Mouse (Mus musculus): ENCODE results near the gene Nrxn3. TPM values are rescaled to one million over a fixed set of nuclear protein-coding genes. Genes with fewer than 3 reads are reported as not detected.
A peak's percentile ranks its signal among the peaks of the same experiment; 100 is the strongest.

Gene Nrxn3
- total RNA-seq, 2 experiments from 2014 or later = 0.60 to 0.67 TPM

- no peak for DNase-seq
- intact Hi-C loops (cut with DNase I) = no loop called here
Measured at GRCm38 (mm10) chr12:89742326-89742725, 1019.6 kb downstream of the Nrxn3 start.

GRCm38 (mm10) chr12:89742796-89743195 is 1020.1 kb downstream of the Nrxn3 start:
- intact Hi-C loops (cut with DNase I) = no loop called here
- no peak for DNase-seq

DNA sequence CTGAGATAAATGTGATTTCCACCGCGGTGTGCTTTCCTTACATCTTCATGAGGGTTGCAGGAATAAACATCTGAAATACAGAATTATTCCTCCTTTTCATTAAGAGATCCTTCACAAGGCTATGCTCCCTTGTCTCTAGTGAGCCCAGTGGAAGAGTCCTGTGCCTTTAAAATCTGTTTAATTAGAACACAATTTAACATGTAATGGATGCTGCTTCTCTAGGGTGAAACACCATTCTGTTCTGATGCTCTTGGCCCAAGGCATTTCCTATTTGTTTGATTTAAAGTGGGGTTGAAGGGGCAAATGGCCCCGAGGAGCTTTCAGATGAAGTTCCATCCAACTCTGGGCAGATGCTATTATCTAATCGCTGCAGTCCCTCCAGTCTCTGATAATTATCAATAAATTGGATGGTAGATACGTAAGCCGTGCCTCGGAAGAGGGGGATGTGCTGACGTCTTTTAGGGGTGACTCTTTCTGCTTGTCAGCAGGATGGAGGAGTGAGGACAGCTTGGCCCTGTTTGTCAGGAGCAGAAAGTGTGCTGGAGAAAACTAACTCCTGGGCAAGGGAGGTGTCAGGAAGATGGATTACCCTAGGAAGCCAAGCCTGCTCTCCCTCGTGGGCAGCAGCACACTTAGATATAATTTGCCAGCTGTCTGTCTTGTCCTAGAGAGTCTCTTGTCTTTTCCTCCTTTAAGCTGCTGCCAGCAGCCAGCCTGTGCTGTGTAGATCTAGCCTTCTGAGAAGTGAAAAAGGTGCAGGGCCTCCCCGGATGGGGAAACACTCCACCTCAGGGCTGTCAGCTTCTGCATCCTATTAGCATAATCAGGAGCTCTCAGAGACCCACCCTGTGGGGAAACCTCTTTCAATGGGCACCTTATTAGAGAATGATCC is 1041.8 kb downstream of the Nrxn3 start:
- no peak for DNase-seq

DNA sequence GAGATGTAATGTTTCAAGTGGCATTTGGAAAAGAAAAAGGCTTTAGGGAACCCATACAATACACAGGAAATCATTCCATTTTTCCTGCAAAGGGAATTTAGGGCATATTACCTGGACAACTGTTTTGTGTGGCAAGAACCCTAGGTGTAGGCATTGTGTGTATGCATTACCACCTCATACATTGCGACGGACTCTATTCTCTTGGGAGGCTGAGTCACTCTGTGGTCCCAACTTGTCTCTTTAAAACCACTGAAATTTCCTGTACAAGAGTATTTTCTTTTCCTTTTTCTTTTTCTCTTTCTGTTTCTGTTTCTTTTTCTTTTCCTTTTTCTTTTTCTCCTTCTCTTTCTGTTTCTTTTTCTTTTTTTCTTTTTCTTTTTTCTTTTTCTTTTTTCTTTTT is 1042.5 kb downstream of the Nrxn3 start:
- intact Hi-C loops (cut with DNase I) = no loop called here
- DNase-seq = no peak

More for the DNA sequence above, 1041.8 kb downstream of the Nrxn3 start:
- intact Hi-C loops (cut with DNase I) = no loop called here

GRCm38 (mm10) chr12:89788794-89789193 is 1066.1 kb downstream of the Nrxn3 start:
- intact Hi-C loops (cut with DNase I) = no loop called here
- DNase-seq = no peak

- no peak for DNase-seq
- intact Hi-C loops (cut with DNase I) = no loop called here
Measured at GRCm38 (mm10) chr12:89789981-89790380, 1067.3 kb downstream of the Nrxn3 start.

DNA sequence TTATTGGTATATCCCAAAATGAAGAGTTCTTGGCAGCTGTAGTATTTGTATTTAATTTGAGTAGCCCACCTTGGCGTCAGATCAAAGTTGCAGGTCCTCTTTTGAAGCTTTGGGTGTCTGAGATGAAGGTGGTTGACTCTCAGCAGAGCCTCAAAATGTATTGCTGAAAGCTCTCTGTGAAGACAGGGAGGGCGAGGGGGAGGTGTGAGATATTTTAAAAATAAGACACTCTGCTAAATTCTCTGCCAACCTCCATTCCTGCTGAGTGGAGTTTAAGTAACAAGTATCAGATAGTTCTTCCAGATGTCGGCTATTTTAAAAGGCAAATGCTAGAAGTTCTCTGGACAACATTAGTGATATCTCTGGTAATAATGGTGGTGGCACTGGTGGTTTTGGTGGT is 1069.2 kb downstream of the Nrxn3 start:
- no peak for DNase-seq
- intact Hi-C loops (cut with DNase I) = no loop called here

- intact Hi-C loops (cut with DNase I) = no loop called here
- no peak for DNase-seq
Measured at GRCm38 (mm10) chr12:89794741-89795140, 1072.1 kb downstream of the Nrxn3 start.

GRCm38 (mm10) chr12:89808217-89808616 is 1085.5 kb downstream of the Nrxn3 start:
- no peak for DNase-seq
- intact Hi-C loops (cut with DNase I) = no loop called here

DNA sequence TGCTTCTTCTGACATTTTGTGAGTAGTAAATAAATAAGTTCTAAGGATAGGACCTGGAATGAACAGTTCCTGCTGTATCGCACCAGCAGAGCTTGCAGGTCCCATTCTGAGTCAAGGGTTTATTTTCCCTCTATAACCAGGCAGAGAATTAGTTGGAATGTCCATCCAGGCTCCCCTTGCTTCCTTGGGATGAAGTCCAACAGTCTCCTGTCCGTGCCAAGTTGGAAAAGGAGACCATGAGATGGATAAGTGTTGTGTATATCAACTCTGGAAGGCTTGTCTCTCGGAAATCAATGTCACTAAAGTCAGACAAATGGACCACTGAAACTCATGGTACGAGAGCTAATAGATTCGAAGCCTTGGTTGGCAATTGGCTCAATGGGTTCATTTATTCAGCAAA is 1087.5 kb downstream of the Nrxn3 start:
- DNase-seq = no peak
- intact Hi-C loops (cut with DNase I) = no loop called here

GRCm38 (mm10) chr12:89811815-89812549 is 1089.3 kb downstream of the Nrxn3 start:
- DNase-seq = peak; percentile 57 to 69
- intact Hi-C loops (cut with DNase I) = no loop called here

GRCm38 (mm10) chr12:89812550-89813207 is 1090.0 kb downstream of the Nrxn3 start:
- intact Hi-C loops (cut with DNase I) = no loop called here
- no peak for DNase-seq

GRCm38 (mm10) chr12:89813294-89813693 is 1090.6 kb downstream of the Nrxn3 start:
- intact Hi-C loops (cut with DNase I) = no loop called here
- no peak for DNase-seq

- intact Hi-C loops (cut with DNase I) = no loop called here
- no peak for DNase-seq
Measured at GRCm38 (mm10) chr12:89813718-89814117, 1091.0 kb downstream of the Nrxn3 start.

GRCm38 (mm10) chr12:89814536-89814935 is 1091.9 kb downstream of the Nrxn3 start:
- no peak for DNase-seq
- intact Hi-C loops (cut with DNase I) = no loop called here

DNA sequence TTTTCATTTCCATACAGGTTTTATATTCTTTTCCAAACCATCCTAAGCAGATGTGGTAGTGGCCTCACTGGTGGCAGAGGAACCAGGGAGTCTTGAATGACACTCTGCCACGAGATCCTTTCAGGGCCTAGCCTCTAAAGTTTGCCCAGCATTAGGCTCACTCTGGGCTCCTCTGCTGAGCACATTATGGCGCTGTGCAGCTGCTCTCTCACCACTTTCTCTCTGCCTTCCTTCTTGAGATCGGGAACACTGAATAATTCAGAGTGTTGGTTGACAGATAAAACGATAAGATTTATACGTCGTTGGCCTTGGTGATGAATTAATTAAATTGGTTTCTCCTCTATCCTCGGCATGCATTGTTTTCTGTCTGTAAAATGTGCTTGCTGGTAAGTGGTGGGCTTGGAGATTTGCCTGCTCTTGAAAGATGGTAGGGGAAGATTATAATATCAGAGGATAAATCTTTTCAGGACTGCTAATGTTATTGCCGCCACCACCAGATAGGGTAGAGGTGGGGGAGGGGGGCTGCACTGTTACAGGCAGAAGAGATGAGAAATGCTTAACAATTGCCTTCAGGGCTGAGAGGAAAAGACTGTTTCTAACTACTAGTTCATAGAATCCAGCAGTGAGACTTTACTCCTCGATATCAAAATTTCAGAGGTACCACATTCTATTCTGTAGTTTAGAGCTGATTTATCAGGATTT is 1094.5 kb downstream of the Nrxn3 start:
- intact Hi-C loops (cut with DNase I) = no loop called here
- no peak for DNase-seq

GRCm38 (mm10) chr12:89818200-89818599 is 1095.5 kb downstream of the Nrxn3 start:
- no peak for DNase-seq
- intact Hi-C loops (cut with DNase I) = no loop called here

DNA sequence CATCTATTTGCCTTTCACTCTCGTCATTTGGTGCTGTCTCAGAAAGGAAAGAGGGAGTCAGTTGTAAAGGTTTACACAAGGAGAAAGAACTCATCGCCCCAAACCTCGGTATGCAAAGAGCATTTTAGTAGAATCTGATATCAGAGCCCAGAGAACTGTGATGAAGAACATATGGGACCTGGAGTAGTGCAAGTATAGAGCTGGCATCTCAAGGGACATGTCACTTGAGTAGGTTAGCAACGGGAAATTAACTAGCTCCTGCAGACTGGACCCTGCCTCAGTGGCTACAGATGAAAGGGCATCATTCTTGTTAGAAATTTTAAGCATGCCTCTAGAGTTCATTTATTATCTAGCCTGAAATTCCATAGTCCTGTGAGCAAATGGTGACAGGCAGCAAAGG is 1099.5 kb downstream of the Nrxn3 start:
- intact Hi-C loops (cut with DNase I) = no loop called here
- DNase-seq = no peak

GRCm38 (mm10) chr12:89829927-89830326 is 1107.3 kb downstream of the Nrxn3 start:
- intact Hi-C loops (cut with DNase I) = no loop called here
- DNase-seq = no peak

- no peak for DNase-seq
- intact Hi-C loops (cut with DNase I) = no loop called here
Measured at GRCm38 (mm10) chr12:89830350-89830749, 1107.7 kb downstream of the Nrxn3 start.

GRCm38 (mm10) chr12:89831300-89831699 is 1108.6 kb downstream of the Nrxn3 start:
- intact Hi-C loops (cut with DNase I) = no loop called here

More at GRCm38 (mm10) chr12:89831300-89831699, 1108.6 kb downstream of the Nrxn3 start:
- no peak for DNase-seq

Data from heart, postnatal 10 days (tissue).